In genomic region chr7:19701069-19701761, GRCm38 (mm10) we compare ENCODE assay signal across 8 mouse cellular contexts. TPM values are rescaled to one million over a fixed set of nuclear protein-coding genes. Genes with fewer than 3 reads are reported as not detected.
DNase-seq lines count a peak whose midpoint lies in the region; ATAC-seq lines count a peak whose summit lies in the region.
"Had no signal": no experiment of that assay in that cellular context is flagged by ENCODE, and none has a peak within 500 bp of the region (broad histone marks: within the 10 kb centered on the region; RNA-seq: fewer than 3 reads in every experiment).

No protein-coding gene starts in this region.

- no peak overlapping the region for H3K9ac ChIP-seq in intestine, embryonic 14.5 days (ENCODE audit: low read length)

- H3K36me3 ChIP-seq in intestine, embryonic 14.5 days (ENCODE audit: control insufficient read depth, insufficient read depth, low read length), result peaks cover 12% of the 10 kb centered on the region

- H3K4me3 ChIP-seq in intestine, embryonic 14.5 days (ENCODE audit: low read depth, low read length), result no peak overlapping the region

- ATAC-seq in intestine, embryonic 14.5 days (replicated peaks; ENCODE audit: low FRiP score, low TSS enrichment, low read depth), result peak; percentile 85
- ATAC-seq in megakaryocyte progenitor cell, adult 5-6 weeks (replicated peaks; ENCODE audit: poor library complexity), result peak; percentile 43

- H3K9me3 ChIP-seq in intestine, embryonic 14.5 days (ENCODE audit: control insufficient read depth, low read length), result no peaks in the 10 kb centered on the region

- peak; percentile 90 for DNase-seq in R1 (ENCODE audit: low read depth, low spot score)
- DNase-seq in cerebellum, postnatal 14 days, result peak; percentile 55 to 71
- peak; percentile 79 for DNase-seq in gastrocnemius, postnatal 14 days
- peak; percentile 83 for DNase-seq in intestine, embryonic 14.5 days (ENCODE audit: low spot score)
- peak; percentile 57 to 73 for DNase-seq in left cerebral cortex, postnatal 25 days (ENCODE audit: low spot score in 2 of 2)
- peak; percentile 68 for DNase-seq in skeletal muscle tissue, adult 2 months (ENCODE audit: low read depth, low spot score)

- no peak overlapping the region for H3K4me2 ChIP-seq in intestine, embryonic 14.5 days (ENCODE audit: low read length)

- H3K27me3 ChIP-seq in intestine, embryonic 14.5 days (replicated peaks; ENCODE audit: control insufficient read depth, insufficient read depth, low read length), result no peaks in the 10 kb centered on the region

- 30% methylated on average over 21 of the region's 22 CpGs for WGBS in intestine, embryonic 14.5 days

- peaks cover 21% of the 10 kb centered on the region for H3K4me1 ChIP-seq in intestine, embryonic 14.5 days (replicated peaks; ENCODE audit: control insufficient read depth, insufficient read depth, low read length)

- intact Hi-C loops in gastrocnemius, postnatal 14 days (cut with DNase I; ENCODE audit: low total_unique reads), result no loop called here
- intact Hi-C loops in left cerebral cortex, postnatal 25 days (cut with DNase I), result loop anchor here (1.0 to 5.0 kb wide), 2 partner anchors 36 to 294 kb away; partner anchors contain the start of gene Clptm1

- H3K27ac ChIP-seq in intestine, embryonic 14.5 days (ENCODE audit: low read depth), result peak overlapping the region; percentile 29; the same call in 1 of the 2 replicates

RNA-seq across cellular contexts. Expression of gene Apoe, which starts 2.2 kb away (rescaled TPM):
- 10 to 100 TPM; 56.6 to 84.2 TPM for total RNA-seq in gastrocnemius, postnatal 14 days (2021)
- 227 and 233 TPM in 2 replicates for polyA plus RNA-seq in intestine, embryonic 14.5 days (2014; fragmentation: Nextera tagmentation; extraction: Ambion mirVana)
- total RNA-seq in left cerebral cortex, postnatal 25 days (2021), result 1,000 to 10,000 TPM; 2,052 to 2,099 TPM
- 18.7 and 27.5 TPM in 2 replicates for total RNA-seq in megakaryocyte progenitor cell, adult 5-6 weeks (2015)
- 110 and 130 TPM in 2 replicates for total RNA-seq in megakaryocyte progenitor cell, adult 5-6 weeks (2017)

RNA-seq across cellular contexts. Expression of gene Apoc1, which starts 8.8 kb away (rescaled TPM):
- total RNA-seq in gastrocnemius, postnatal 14 days (2021), result 1 to 10 TPM in 1 of 2 experiments, not detected in 1; 1.3 TPM
- polyA plus RNA-seq in intestine, embryonic 14.5 days (2014; fragmentation: Nextera tagmentation; extraction: Ambion mirVana), result 8.3 and 9.1 TPM in 2 replicates
- total RNA-seq in left cerebral cortex, postnatal 25 days (2021), result 1 to 10 TPM; 2.6 to 4.0 TPM
- 0.79 and 2.0 TPM in 2 replicates for total RNA-seq in megakaryocyte progenitor cell, adult 5-6 weeks (2015)
- total RNA-seq in megakaryocyte progenitor cell, adult 5-6 weeks (2017), result 1.1 and 6.4 TPM in 2 replicates

RNA-seq across cellular contexts. Expression of gene Tomm40, which starts 14.0 kb away (rescaled TPM):
- 10 to 100 TPM; 52.9 to 55.7 TPM for total RNA-seq in gastrocnemius, postnatal 14 days (2021)
- polyA plus RNA-seq in intestine, embryonic 14.5 days (2014; fragmentation: Nextera tagmentation; extraction: Ambion mirVana), result 143 and 174 TPM in 2 replicates
- total RNA-seq in left cerebral cortex, postnatal 25 days (2021), result 100 to 1,000 TPM; 112 to 115 TPM
- 61.5 and 62.2 TPM in 2 replicates for total RNA-seq in megakaryocyte progenitor cell, adult 5-6 weeks (2015)
- 42.5 and 50.8 TPM in 2 replicates for total RNA-seq in megakaryocyte progenitor cell, adult 5-6 weeks (2017)

RNA-seq across cellular contexts. Expression of gene Apoc4, which starts 19.9 kb away (rescaled TPM):
- total RNA-seq in gastrocnemius, postnatal 14 days (2021), result not detected
- 0.17 TPM in 1 of 2 replicates, not detected in the other for polyA plus RNA-seq in intestine, embryonic 14.5 days (2014; fragmentation: Nextera tagmentation; extraction: Ambion mirVana)
- not detected for total RNA-seq in left cerebral cortex, postnatal 25 days (2021)
- not detected in 2 replicates for total RNA-seq in megakaryocyte progenitor cell, adult 5-6 weeks (2015)
- total RNA-seq in megakaryocyte progenitor cell, adult 5-6 weeks (2017), result not detected in 2 replicates
- total RNA-seq: layer of hippocampus, adult 18-20 months had no signal

RNA-seq across cellular contexts. Expression of gene Gm44805, which starts 20.0 kb away (rescaled TPM):
- total RNA-seq in gastrocnemius, postnatal 14 days (2021), result not detected
- not detected in 2 replicates for polyA plus RNA-seq in intestine, embryonic 14.5 days (2014; fragmentation: Nextera tagmentation; extraction: Ambion mirVana)
- total RNA-seq in left cerebral cortex, postnatal 25 days (2021), result not detected
- not detected in 2 replicates for total RNA-seq in megakaryocyte progenitor cell, adult 5-6 weeks (2015)
- not detected in 2 replicates for total RNA-seq in megakaryocyte progenitor cell, adult 5-6 weeks (2017)
- total RNA-seq: layer of hippocampus, adult 18-20 months had no signal

Comparison
In these comparisons a context has a peak if more than half of its experiments do, and no peak if none do; other contexts are left out.
1. RNA of gene Apoe, which starts 2.2 kb away (total RNA-seq): 2,052 to 2,099 TPM in left cerebral cortex, postnatal 25 days; 18.7 to 130 TPM in megakaryocyte progenitor cell, adult 5-6 weeks and 56.6 to 84.2 TPM in gastrocnemius, postnatal 14 days; every median in the first group is over 10 times any median in the second.
2. Peak in every context shown above with its lines, with median percentiles within 50 percentile points of each other: DNase-seq.